Mouse (Mus musculus) spleen, adult 2 months (tissue): ENCODE results near the gene 2510009E07Rik.

Experiments used
- CTCF ChIP-seq: fragments of 200-500 bp; IDR thresholded peaks from 2 replicates; pipeline ENCODE4 v1.5.1; 2011; ENCODE audit warnings: mild to moderate bottlenecking, inconsistent platforms; ENCODE audit not compliant: insufficient read depth, insufficient read length, insufficient replicate concordance; ENCODE audit errors: extremely low read depth
- POLR2A ChIP-seq: fragments of 200-500 bp; IDR thresholded peaks from 2 replicates; pipeline ENCODE4 v1.6.1; 2011; ENCODE audit warnings: low read depth, low read length, inconsistent platforms

DNA sequence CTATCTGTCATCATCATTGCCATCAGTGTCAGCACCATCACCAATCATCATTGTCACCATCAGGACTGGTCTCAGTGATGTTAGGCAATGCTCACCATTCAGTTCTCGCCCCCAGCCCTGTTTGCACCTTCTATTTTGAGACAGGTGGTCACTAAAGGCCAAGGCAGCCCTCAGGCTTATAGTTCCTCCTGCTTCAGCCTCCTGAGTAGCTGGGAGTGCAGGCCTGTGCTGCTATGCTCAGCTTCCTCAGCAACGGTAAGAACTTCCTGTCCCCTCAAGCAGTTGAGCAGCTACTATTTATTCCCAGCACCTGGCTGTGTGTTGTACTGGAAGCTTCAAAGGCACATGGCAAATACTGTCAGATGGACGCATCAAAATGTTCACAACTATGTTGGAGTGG lies 3.7 kb upstream of the 2510009E07Rik start:
- TF ChIP-seq CTCF: no peak
- no peak for TF ChIP-seq POLR2A
